Mouse (Mus musculus) liver, adult 2 months (tissue): Measurements from ENCODE around the gene Gm6793. TPM values are rescaled to one million over a fixed set of nuclear protein-coding genes. Genes with fewer than 3 reads are reported as not detected.

ENCODE experiments used
- DNase-seq: peaks from one replicate; pipeline ENCODE4 v3.0.0-alpha.2; 2011; ENCODE audit warnings: low read depth, low spot score; ENCODE audit errors: extremely low read depth
- H3K27ac ChIP-seq: fragments of 200-500 bp; replicated peaks from 2 replicates; pipeline ENCODE4 v1.5.1; 2012; ENCODE audit warnings: low read depth, mild to moderate bottlenecking, control low read depth, inconsistent platforms, low read length; ENCODE audit not compliant: insufficient read depth
- H3K27me3 ChIP-seq: fragments of 200-500 bp; 2 replicates; pipeline ENCODE4 v1.6.1; 2012; ENCODE audit warnings: mild to moderate bottlenecking, moderate library complexity, low read length, inconsistent platforms; ENCODE audit not compliant: control insufficient read depth, insufficient read depth
- H3K36me3 ChIP-seq: fragments of 200-500 bp; 2 replicates; pipeline ENCODE4 v1.6.1; 2012; ENCODE audit warnings: low read length, inconsistent platforms; ENCODE audit not compliant: control insufficient read depth, insufficient read depth
- H3K4me1 ChIP-seq: fragments of 200-500 bp; 2 replicates; pipeline ENCODE4 v1.6.1; 2011; ENCODE audit warnings: low read length; ENCODE audit not compliant: control insufficient read depth, insufficient read depth
- H3K4me3 ChIP-seq: fragments of 200-500 bp; 2 replicates; pipeline ENCODE4 v1.5.1; 2011; ENCODE audit warnings: low read depth, mild to moderate bottlenecking, control low read depth, low read length, moderate library complexity; ENCODE audit not compliant: insufficient read depth
- H3K79me2 ChIP-seq: fragments of 200-500 bp; 2 replicates; pipeline ENCODE4 v1.6.1; 2012; ENCODE audit warnings: inconsistent platforms, mild to moderate bottlenecking, low read length, moderate library complexity; ENCODE audit not compliant: control insufficient read depth, insufficient read depth
- H3K9ac ChIP-seq: fragments of 200-500 bp; 2 replicates; pipeline ENCODE4 v1.6.1; 2012; ENCODE audit warnings: low read depth, mild to moderate bottlenecking, control low read depth, inconsistent platforms, low read length
- CTCF ChIP-seq: fragments of 200-500 bp; IDR thresholded peaks from 2 replicates; pipeline ENCODE4 v1.5.1; 2011; ENCODE audit warnings: low read depth, low read length, control low read depth
- POLR2A ChIP-seq: fragments of 200-500 bp; IDR thresholded peaks from 2 replicates; pipeline ENCODE4 v1.6.1; 2011; ENCODE audit warnings: low read length, control low read depth; ENCODE audit not compliant: insufficient read depth; ENCODE audit errors: extremely low read depth
- WGBS: fragments of 180-500 bp; shearing (Covaris S2); methylation state at CpG from one replicate; pipeline ENCODE4 v1.1.7; 2018; 5-methylcytosine and 5-hydroxymethylcytosine counted together
- polyA plus RNA-seq: library from polyadenylated mRNA; depleted of rRNA; stranded (reverse); fragments of >200 nt; gene quantifications from 2 replicates; pipeline ENCODE4 v1.2.3, GENCODE M21; 2012
- total RNA-seq: library from RNA; depleted of rRNA; stranded (reverse); fragments of >200 nt; gene quantifications from 2 replicates; pipeline ENCODE4 v1.2.3, GENCODE M21; 2014

Gm6793 gene
- total and polyA plus RNA-seq, 2 experiments, result not detected

DNA sequence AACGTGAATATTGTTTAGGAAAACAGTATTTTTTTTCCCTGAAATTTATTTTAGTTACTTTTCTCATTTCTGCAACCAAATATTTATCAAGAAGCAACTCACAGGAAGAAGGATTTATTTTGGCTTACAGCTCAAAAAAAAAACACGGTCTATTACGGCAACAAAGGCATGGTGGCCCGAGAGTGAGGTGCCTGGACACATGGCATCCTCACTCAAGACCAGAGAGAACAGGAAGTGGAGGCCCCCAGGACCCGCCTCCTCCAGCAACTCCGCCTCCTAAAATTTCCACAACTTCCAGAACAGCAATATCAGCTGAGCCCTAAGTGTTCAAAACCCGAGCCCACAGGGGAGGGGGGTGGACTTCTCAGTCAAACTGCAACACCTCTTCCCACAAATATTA lies 14.6 kb upstream of the Gm6793 start:
- DNase-seq, result no peak
- Histone ChIP-seq H3K27ac (no peak overlapping the region), H3K4me1 (0 out of 2 replicates have a peak, but pooled peaks cover 2% of the 10 kb centered on the region), H3K79me2 (no peaks in the 10 kb centered on the region), H3K27me3 (no peaks in the 10 kb centered on the region), H3K4me3 (no peak overlapping the region), H3K36me3 (no peaks in the 10 kb centered on the region), H3K9ac (no peak overlapping the region)
- no peak for TF ChIP-seq CTCF
- no peak for TF ChIP-seq POLR2A
- 82% methylated on average over 7 of the region's 7 CpGs for WGBS

DNA sequence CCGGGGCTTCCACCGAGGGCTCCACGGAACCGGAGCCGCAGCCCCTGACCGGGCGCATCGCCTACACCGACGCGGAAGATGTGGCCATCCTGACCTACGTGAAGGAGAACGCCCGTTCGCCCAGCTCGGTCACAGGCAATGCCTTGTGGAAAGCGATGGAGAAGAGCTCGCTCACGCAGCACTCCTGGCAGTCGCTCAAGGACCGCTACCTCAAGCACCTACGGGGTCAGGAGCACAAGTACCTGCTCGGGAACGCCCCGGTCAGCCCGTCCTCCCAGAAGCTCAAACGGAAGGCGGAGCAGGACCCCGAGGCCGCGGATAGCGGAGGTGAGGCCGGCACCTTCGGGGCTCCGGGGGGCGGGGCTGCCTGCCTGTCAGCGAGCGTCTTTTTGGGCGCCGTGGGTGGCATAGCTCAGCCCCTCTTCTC lies 3.0 kb downstream of the Gm6793 start:
- H3K4me1 ChIP-seq, result no peaks in the 10 kb centered on the region; the same call in 1 of the 2 replicates
- no peaks in the 10 kb centered on the region for H3K27me3 ChIP-seq
- peak overlapping the region; percentile 92 for H3K4me3 ChIP-seq
- TF ChIP-seq CTCF (no peak), POLR2A (no peak)
- peak overlapping the region; percentile 57 for H3K27ac ChIP-seq
- H3K79me2 ChIP-seq, result peaks cover 8% of the 10 kb centered on the region; the same call in 1 of the 2 replicates
- under 1% methylated on average over 40 of the region's 40 CpGs for WGBS
- peak overlapping the region; percentile 88 for H3K9ac ChIP-seq
- H3K36me3 ChIP-seq, result peaks cover 2% of the 10 kb centered on the region; the same call in 1 of the 2 replicates
- peak; percentile 51 for DNase-seq

DNA sequence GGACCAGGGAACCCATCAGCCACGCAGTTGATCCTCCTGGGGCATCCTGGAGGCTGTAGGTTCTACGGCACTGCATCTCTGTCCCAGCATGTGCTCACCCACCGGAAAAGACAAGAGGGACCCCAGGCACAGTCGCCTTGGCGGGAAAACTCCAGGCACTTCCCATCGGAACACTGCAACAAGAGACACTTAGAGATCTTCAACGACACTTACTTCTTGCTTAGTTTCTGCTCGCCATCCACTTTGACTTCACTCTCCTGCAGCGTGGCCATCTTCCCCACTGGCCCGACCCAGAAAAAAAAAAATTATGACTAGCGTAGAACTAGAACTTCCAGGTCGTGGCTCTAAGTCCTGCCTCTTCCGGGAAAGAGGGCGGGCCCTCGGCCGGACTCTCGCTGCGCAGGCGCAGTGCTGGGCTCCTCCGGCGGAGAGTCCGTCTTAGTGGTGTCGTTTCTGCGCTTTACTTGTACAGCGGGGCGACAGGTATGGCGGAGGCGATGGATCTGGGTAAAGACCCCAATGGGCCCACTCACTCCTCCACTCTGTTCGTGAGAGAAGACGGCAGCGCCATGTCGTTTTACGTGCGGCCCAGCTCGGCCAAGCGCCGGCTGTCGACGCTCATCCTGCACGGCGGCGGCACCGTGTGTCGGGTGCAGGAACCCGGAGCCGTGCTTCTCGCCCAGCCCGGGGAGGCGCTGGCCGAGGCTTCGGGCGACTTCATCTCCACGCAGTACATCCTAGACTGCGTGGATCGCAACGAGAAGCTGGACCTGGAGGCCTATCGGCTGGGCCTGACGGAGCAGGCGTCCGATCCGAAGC lies 3.6 kb downstream of the Gm6793 start, which contains the start of the genes Kars and Terf2ip:
Gene Kars, minus strand, starts transcription at position 327 of the 819 bp plus-strand sequence.
Gene Terf2ip, plus strand, starts transcription at position 402 of the 819 bp plus-strand sequence.
- TF ChIP-seq CTCF (no peak), POLR2A (peak; percentile 88)
- peaks cover 2% of the 10 kb centered on the region; the same call in 1 of the 2 replicates for H3K36me3 ChIP-seq
- H3K4me1 ChIP-seq, result no peaks in the 10 kb centered on the region; the same call in 1 of the 2 replicates
- no peaks in the 10 kb centered on the region for H3K27me3 ChIP-seq
- peaks cover 8% of the 10 kb centered on the region; the same call in 1 of the 2 replicates for H3K79me2 ChIP-seq
- under 1% methylated on average over 61 of the region's 61 CpGs for WGBS
- peak within 1 kb of the TSS; percentile 92 for H3K4me3 ChIP-seq
- H3K27ac ChIP-seq, result peak within 1 kb of the TSS; percentile 57
- DNase-seq, result peak; percentile 85
- peak within 1 kb of the TSS; percentile 88 for H3K9ac ChIP-seq

DNA sequence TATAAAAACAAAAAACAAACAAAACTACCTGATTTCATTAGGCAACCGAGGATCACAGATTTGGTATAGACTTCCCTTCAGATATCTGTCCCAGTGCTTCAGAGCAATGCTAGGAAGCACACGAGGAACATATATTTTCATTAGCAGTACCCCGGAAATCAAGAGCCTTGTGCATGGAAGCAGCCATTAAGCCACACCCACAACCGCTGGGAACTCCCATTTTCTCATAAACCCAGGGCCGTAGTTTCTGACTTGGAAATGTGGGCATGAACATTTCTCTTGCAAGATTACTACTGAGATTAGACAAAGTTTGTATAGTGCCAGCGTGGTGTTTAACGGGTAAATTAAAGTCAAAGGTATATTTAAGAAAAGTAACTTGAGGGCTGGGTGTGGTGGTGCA lies 5.3 kb downstream of the Gm6793 start:
- peaks cover 7% of the 10 kb centered on the region; the same call in 1 of the 2 replicates for H3K36me3 ChIP-seq
- DNase-seq, result no peak
- H3K4me1 ChIP-seq, result no peaks in the 10 kb centered on the region; the same call in 1 of the 2 replicates
- H3K4me3 ChIP-seq, result no peak overlapping the region
- WGBS, result 91% methylated on average over 7 of the region's 7 CpGs
- H3K27me3 ChIP-seq, result no peaks in the 10 kb centered on the region
- H3K9ac ChIP-seq, result no peak overlapping the region
- H3K27ac ChIP-seq, result no peak overlapping the region
- TF ChIP-seq POLR2A, result no peak
- no peak for TF ChIP-seq CTCF
- peaks cover 8% of the 10 kb centered on the region; the same call in 1 of the 2 replicates for H3K79me2 ChIP-seq

- WGBS, result 84% methylated on average over 2 of the region's 2 CpGs
These were observed 7.2 kb downstream of the Gm6793 start for GRCm38 (mm10) chr8:112007669-112008068.

More at GRCm38 (mm10) chr8:112007669-112008068, 7.2 kb downstream of the Gm6793 start:
- Histone ChIP-seq H3K36me3 (peaks cover 14% of the 10 kb centered on the region; the same call in 1 of the 2 replicates), H3K79me2 (peaks cover 8% of the 10 kb centered on the region; the same call in 1 of the 2 replicates), H3K27me3 (no peaks in the 10 kb centered on the region), H3K27ac (no peak overlapping the region), H3K9ac (no peak overlapping the region), H3K4me1 (no peaks in the 10 kb centered on the region; the same call in 1 of the 2 replicates), H3K4me3 (no peak overlapping the region)
- TF ChIP-seq POLR2A (no peak), CTCF (no peak)
- DNase-seq, result no peak
